Mouse (Mus musculus): ENCODE results near the gene Tbc1d7. TPM values are rescaled to one million over a fixed set of nuclear protein-coding genes. Genes with fewer than 3 reads are reported as not detected.

The Tbc1d7 gene
- total and polyA plus RNA-seq, 2 experiments from 2014 or later: 30.8 to 85.9 TPM

GRCm38 (mm10) chr13:43208914-43209439 lies 37.7 kb upstream of the Tbc1d7 start:
- no peak overlapping the region for H3K4me3 ChIP-seq (ENCODE audit: low read depth, low read length)
- H3K27me3 ChIP-seq (ENCODE audit: insufficient read depth, low read length): no peaks in the 10 kb centered on the region
- no peak overlapping the region for H3K9ac ChIP-seq (replicated peaks; ENCODE audit: low read length, poor library complexity, severe bottlenecking)
- DNase-seq (ENCODE audit: low spot score): no peak
- H3K4me2 ChIP-seq (ENCODE audit: low read depth, low read length, poor library complexity, severe bottlenecking): no peak overlapping the region
- no peaks in the 10 kb centered on the region for H3K4me1 ChIP-seq (ENCODE audit: insufficient read depth, low read length)
- H3K27ac ChIP-seq (ENCODE audit: low read depth, low read length): no peak overlapping the region
- WGBS: 50% methylated on average over 16 of the region's 16 CpGs
- ATAC-seq (ENCODE audit: low FRiP score): no peak
- no peaks in the 10 kb centered on the region for H3K9me3 ChIP-seq (ENCODE audit: low read length)
- TF ChIP-seq CTCF (IDR thresholded peaks at IDR 0.05): no peak
- no peaks in the 10 kb centered on the region for H3K36me3 ChIP-seq (ENCODE audit: insufficient read depth, low read length)

GRCm38 (mm10) chr13:43206118-43206683 lies 34.9 kb upstream of the Tbc1d7 start:
- H3K4me1 ChIP-seq (ENCODE audit: insufficient read depth, low read length): no peaks in the 10 kb centered on the region
- H3K9me3 ChIP-seq (ENCODE audit: low read length): no peaks in the 10 kb centered on the region
- no peak overlapping the region for H3K4me3 ChIP-seq (ENCODE audit: low read depth, low read length)
- ATAC-seq (ENCODE audit: low FRiP score): no peak
- H3K9ac ChIP-seq (replicated peaks; ENCODE audit: low read length, poor library complexity, severe bottlenecking): no peak overlapping the region
- 86% methylated on average over 12 of the region's 12 CpGs for WGBS
- TF ChIP-seq CTCF (IDR thresholded peaks at IDR 0.05): no peak
- H3K27me3 ChIP-seq (ENCODE audit: insufficient read depth, low read length): no peaks in the 10 kb centered on the region
- H3K4me2 ChIP-seq (ENCODE audit: low read depth, low read length, poor library complexity, severe bottlenecking): no peak overlapping the region
- no peak overlapping the region for H3K27ac ChIP-seq (ENCODE audit: low read depth, low read length)
- DNase-seq (ENCODE audit: low spot score): no peak
- H3K36me3 ChIP-seq (ENCODE audit: insufficient read depth, low read length): no peaks in the 10 kb centered on the region

GRCm38 (mm10) chr13:43203641-43204040 lies 32.3 kb upstream of the Tbc1d7 start:
- Histone ChIP-seq H3K9ac (replicated peaks; ENCODE audit: low read length, poor library complexity, severe bottlenecking) (no peak overlapping the region), H3K4me1 (ENCODE audit: insufficient read depth, low read length) (no peaks in the 10 kb centered on the region), H3K9me3 (ENCODE audit: low read length) (no peaks in the 10 kb centered on the region), H3K27ac (ENCODE audit: low read depth, low read length) (no peak overlapping the region), H3K27me3 (ENCODE audit: insufficient read depth, low read length) (no peaks in the 10 kb centered on the region), H3K36me3 (ENCODE audit: insufficient read depth, low read length) (peaks cover 5% of the 10 kb centered on the region), H3K4me3 (ENCODE audit: low read depth, low read length) (no peak overlapping the region), H3K4me2 (ENCODE audit: low read depth, low read length, poor library complexity, severe bottlenecking) (no peak overlapping the region)
- DNase-seq (ENCODE audit: low spot score): peak; percentile 34
- TF ChIP-seq CTCF (IDR thresholded peaks at IDR 0.05): no peak
- no peak for ATAC-seq (ENCODE audit: low FRiP score)
- WGBS: 62% methylated on average over 5 of the region's 5 CpGs

- no peaks in the 10 kb centered on the region for H3K4me1 ChIP-seq (ENCODE audit: insufficient read depth, low read length)
- ATAC-seq (ENCODE audit: low FRiP score): no peak
- H3K36me3 ChIP-seq (ENCODE audit: insufficient read depth, low read length): peaks cover 5% of the 10 kb centered on the region
- WGBS: 89% methylated on average over 7 of the region's 7 CpGs
- no peak overlapping the region for H3K4me2 ChIP-seq (ENCODE audit: low read depth, low read length, poor library complexity, severe bottlenecking)
- H3K9ac ChIP-seq (replicated peaks; ENCODE audit: low read length, poor library complexity, severe bottlenecking): no peak overlapping the region
- H3K27me3 ChIP-seq (ENCODE audit: insufficient read depth, low read length): no peaks in the 10 kb centered on the region
- TF ChIP-seq CTCF (IDR thresholded peaks at IDR 0.05): peak; percentile 5; the same call in 1 of the 2 replicates
- no peak overlapping the region for H3K27ac ChIP-seq (ENCODE audit: low read depth, low read length)
- no peak for DNase-seq (ENCODE audit: low spot score)
- no peaks in the 10 kb centered on the region for H3K9me3 ChIP-seq (ENCODE audit: low read length)
- H3K4me3 ChIP-seq (ENCODE audit: low read depth, low read length): no peak overlapping the region
These were observed 31.9 kb upstream of the Tbc1d7 start for GRCm38 (mm10) chr13:43203234-43203633.

GRCm38 (mm10) chr13:43202351-43202750 lies 31.1 kb upstream of the Tbc1d7 start:
- H3K27ac ChIP-seq (ENCODE audit: low read depth, low read length): no peak overlapping the region
- no peak for TF ChIP-seq CTCF (IDR thresholded peaks at IDR 0.05)
- H3K4me2 ChIP-seq (ENCODE audit: low read depth, low read length, poor library complexity, severe bottlenecking): no peak overlapping the region
- H3K9ac ChIP-seq (replicated peaks; ENCODE audit: low read length, poor library complexity, severe bottlenecking): no peak overlapping the region
- ATAC-seq (ENCODE audit: low FRiP score): no peak
- WGBS: 84% methylated on average over 10 of the region's 10 CpGs
- H3K4me3 ChIP-seq (ENCODE audit: low read depth, low read length): no peak overlapping the region
- H3K27me3 ChIP-seq (ENCODE audit: insufficient read depth, low read length): no peaks in the 10 kb centered on the region
- H3K4me1 ChIP-seq (ENCODE audit: insufficient read depth, low read length): no peaks in the 10 kb centered on the region
- peaks cover 5% of the 10 kb centered on the region for H3K36me3 ChIP-seq (ENCODE audit: insufficient read depth, low read length)
- H3K9me3 ChIP-seq (ENCODE audit: low read length): no peaks in the 10 kb centered on the region
- DNase-seq (ENCODE audit: low spot score): no peak

GRCm38 (mm10) chr13:43201033-43201432 lies 29.7 kb upstream of the Tbc1d7 start:
- no peak overlapping the region for H3K27ac ChIP-seq (ENCODE audit: low read depth, low read length)
- no peaks in the 10 kb centered on the region for H3K27me3 ChIP-seq (ENCODE audit: insufficient read depth, low read length)
- H3K4me2 ChIP-seq (ENCODE audit: low read depth, low read length, poor library complexity, severe bottlenecking): no peak overlapping the region
- no peak overlapping the region for H3K9ac ChIP-seq (replicated peaks; ENCODE audit: low read length, poor library complexity, severe bottlenecking)
- no peaks in the 10 kb centered on the region for H3K4me1 ChIP-seq (ENCODE audit: insufficient read depth, low read length)
- H3K9me3 ChIP-seq (ENCODE audit: low read length): no peaks in the 10 kb centered on the region
- TF ChIP-seq CTCF (IDR thresholded peaks at IDR 0.05): peak; percentile 73
- 43% methylated on average over 22 of the region's 22 CpGs for WGBS
- H3K36me3 ChIP-seq (ENCODE audit: insufficient read depth, low read length): peaks cover 5% of the 10 kb centered on the region
- H3K4me3 ChIP-seq (ENCODE audit: low read depth, low read length): no peak overlapping the region
- ATAC-seq (ENCODE audit: low FRiP score) (no peak), DNase-seq (ENCODE audit: low spot score) (peak; percentile 36)
